Mouse (Mus musculus) adrenal gland, postnatal 10 days (tissue): Measurements from ENCODE around the gene Pole. TPM values are rescaled to one million over a fixed set of nuclear protein-coding genes. Genes with fewer than 3 reads are reported as not detected.
A peak's percentile ranks its signal among the peaks of the same experiment; 100 is the strongest.

ENCODE experiments used
- DNase-seq: peaks from one replicate; pipeline ENCODE4 v3.0.0; 2021; ENCODE audit warnings: mixed read lengths
- long read RNA-seq, 2 experiments: library from polyadenylated mRNA; stranded (forward); transcript quantifications; one replicate each; pipeline ENCODE4 v2.0.0; 2021
- total RNA-seq, 2 experiments: library from RNA; stranded (reverse); gene quantifications; 2 replicates each; pipeline ENCODE4 v1.2.3; 2021

Pole gene
- total RNA-seq, result 10 to 100 TPM in 1 of 2 experiments, 1 to 10 TPM in 1; 7.6 to 12.0 TPM
- long read RNA-seq, experiment 1, partial matches to known transcripts, result 1 of 1 reads
- long read RNA-seq, experiment 1, other reads (novel, unspliced or antisense), result 0 of 1 reads
- long read RNA-seq, experiment 2, partial matches to known transcripts, result 2 of 3 reads
- long read RNA-seq, experiment 2, other reads (novel, unspliced or antisense), result 0 of 3 reads

DNA sequence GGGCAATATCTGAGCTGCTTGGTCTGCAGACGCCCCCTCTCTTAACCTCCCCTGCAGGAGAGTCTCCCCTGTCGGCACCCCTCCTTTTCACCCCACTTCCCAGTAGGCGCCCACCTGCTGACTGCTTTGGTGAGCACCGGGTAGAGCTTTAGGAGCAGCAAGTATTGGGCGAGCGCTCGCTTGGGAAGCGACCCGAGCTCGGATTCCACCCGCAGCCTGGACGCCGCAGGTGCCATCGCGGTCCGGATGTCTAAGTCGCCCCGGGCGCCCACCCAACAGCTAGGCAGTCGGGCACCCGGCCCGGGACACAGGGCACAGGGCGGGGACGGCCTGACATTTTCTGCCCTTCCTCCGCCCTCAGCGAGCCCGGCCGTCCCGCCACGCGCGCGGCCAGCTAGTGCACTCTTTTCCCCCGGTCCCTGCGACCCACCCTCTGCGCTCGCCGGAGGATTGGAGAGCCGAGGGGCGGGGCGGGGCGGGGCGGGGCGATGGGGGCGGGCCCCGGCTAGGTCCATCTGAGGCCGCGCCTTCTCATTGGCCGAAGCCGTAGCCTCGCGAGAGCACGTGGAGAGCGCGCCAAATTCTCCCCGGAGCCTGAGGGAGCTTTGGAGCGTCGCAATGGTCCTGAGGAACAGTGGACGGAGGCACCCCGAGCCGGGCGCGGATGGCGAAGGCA is at the start of gene Pole, which contains the start of gene Pxmp2:
Gene Pole (plus strand): TSS at position 537 of the 676 bp plus-strand sequence.
Gene Pxmp2 (minus strand): TSS at position 417 of the 676 bp plus-strand sequence.
- DNase-seq, result peak; percentile 95

DNA sequence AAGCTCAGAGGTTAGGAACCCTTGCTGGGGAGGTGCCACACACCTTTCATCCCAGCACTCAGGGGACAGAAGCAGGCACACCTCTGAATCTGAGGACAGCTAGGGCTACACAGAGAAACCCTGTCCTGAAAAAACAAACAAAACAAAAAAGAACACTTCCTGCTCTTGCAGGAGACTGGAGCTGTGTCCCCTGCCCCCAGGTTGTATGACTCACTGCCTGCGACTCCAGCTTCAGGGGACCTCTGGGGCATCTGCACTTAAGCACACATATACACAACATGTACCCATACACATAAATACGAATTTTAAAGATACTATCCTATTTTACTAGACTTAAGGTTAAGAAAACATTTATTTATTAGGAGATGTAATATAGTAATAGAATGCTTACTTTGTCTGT is 42.0 kb upstream of the Pole start:
- no peak for DNase-seq

DNA sequence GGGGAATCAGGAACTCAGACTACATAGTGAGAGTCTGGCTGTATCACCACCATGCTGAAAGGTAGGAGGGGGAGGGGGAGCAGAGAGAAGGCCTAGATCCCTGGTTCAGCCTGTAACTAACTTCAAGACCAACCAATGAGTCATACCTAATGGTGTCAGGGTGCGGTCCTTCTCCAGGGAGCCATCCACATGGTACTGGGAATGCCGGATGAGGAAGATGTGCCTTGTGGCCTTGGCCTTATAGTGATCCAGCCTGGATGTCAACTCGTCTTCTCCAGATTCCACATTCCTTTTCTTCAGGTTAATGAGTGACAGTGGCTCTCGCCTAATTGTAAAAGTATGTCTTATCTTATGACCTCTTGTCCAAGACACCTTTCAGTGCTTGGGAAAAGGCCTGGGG is 19.2 kb upstream of the Pole start:
- DNase-seq, result no peak

DNA sequence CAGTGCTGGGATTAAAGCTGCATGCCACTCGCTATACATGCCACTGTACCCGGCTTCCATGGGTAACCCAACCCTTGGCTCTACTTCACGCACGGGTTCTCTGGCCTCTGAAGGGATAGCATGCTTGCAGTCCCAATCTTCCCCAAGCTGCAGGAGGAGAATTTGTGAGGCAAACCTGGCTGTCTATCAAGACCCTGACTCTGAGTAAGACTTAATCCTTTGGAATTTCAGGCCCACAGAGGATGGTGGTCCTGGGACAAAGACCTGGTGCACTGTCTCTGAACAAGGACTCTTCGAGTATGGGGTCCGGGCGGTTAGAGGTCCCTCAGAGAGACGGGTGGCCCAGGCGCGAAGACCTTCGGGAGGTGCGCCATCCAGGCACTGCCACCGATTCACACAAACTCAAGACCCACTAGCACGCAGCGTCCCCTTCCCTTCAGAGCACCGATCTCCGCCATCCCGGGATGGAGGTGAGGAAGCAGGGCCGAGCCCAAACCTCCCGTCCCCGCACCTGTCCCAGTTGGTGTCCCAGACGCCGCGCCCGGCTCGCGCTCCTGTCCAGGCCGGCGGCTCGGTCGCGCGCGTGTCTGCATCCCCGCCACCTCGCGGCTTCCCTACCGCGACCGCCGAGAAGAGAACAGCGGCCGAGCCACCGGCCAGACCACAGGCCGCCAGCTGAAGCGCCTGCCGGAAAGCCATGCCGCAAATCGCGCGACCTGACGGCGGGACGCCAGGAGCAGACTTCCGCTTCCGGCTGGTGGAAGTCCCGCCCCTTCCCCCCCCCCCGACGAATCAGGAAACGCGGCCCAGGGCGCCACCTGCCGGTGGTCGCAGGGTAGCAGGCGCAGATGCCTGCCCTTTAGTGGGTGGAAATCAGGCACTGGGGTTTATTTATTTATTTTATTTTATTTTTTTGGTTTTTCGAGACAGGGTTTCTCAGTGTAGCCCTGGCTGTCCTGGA is 16.7 kb upstream of the Pole start, which contains the start of gene Pgam5:
Gene Pgam5 (minus strand): TSS at position 773 of the 961 bp plus-strand sequence.
- peak; percentile 95 for DNase-seq

DNA sequence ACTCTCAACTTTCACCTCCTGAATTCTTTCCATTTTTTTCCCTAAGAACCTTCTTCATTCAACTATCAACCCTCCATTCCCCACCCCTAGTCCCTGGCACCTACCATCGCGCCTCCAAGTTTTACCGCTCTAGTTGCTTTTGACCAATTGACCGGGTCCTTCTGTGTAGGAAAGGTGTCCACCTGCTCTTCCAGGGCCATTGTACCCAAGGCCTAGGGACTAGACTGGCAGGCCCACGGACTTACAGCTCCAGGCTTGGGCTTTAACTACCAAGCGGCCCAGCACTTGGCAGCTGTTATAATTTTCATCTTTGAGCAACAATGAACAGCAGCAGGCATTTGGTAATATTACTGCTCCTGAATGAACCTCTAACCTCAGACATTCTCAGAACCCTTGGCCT is 15.9 kb upstream of the Pole start:
- no peak for DNase-seq

DNA sequence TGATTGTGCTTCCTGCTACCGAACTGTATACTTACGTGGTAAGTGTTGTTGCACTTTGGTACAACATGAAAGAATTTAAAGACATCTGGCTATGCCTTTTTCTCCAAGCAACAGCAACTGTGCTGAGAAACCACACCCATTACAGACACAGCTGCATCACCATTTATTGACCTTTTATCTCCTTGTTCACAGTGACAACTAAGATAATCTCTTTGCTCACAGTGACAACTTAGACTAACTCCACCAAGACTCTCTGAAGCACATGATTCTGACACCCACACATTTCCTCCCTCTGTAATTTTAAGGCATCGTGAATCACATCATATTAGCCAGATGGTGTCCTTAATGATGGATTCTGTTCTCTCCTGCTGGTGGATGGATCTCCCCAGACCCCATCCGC is 12.0 kb upstream of the Pole start:
- no peak for DNase-seq

DNA sequence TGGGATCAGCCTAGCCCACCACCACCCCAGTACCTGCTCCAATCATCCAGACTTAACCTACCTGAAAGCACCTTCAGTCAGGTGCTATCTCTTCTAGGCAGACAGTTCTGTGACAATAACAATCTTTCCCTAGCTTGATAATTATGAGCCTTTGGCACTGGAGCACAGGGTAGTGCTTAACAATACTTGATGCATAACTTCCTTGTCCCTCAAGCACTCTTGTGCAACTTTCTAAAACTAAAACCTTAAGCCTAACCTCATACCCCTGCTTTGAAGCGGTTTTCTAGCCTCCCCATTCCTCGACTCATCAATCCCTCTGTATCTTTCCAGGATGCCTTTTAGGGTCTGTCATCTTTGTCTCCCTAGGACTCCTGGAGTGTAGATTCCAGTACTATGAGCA is 11.3 kb upstream of the Pole start:
- DNase-seq, result no peak

DNA sequence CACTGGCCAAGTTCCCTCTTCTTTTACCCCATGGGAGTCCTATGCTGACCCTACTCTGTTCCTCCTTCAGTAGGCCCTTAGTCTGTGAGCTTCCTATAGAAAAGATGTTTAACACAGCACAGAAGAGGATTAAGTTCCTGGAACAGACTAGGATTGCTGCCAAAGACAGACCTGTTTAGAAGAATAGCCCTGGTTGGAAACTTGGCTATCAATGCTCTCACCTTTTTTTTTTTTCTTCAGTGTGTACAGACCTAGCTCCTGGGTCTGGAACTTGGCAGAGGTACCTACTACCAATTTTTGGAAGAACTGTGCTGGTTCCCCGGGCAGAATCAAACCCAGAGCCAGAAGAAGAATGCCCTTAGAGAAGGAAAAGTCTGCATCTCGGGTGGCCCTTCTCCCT is 9.7 kb upstream of the Pole start:
- no peak for DNase-seq

DNA sequence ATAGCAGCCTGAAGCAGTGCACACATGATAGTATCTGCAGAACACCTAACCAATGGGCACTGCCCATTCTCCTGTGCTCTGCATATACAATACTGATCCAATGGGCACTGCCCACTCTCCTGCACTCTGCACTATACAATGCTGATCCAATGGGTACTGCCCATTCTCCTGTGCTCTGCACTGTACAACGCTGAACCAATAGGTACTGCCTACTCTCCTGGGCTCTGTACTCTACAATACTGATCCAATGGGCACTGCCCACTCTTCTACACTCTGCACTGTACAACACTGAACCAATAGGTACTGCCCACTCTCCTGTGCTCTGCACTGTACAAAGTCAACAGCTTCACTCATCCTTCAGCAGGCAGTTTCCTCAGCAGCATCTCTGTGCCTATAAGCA is 9.2 kb upstream of the Pole start:
- no peak for DNase-seq

DNA sequence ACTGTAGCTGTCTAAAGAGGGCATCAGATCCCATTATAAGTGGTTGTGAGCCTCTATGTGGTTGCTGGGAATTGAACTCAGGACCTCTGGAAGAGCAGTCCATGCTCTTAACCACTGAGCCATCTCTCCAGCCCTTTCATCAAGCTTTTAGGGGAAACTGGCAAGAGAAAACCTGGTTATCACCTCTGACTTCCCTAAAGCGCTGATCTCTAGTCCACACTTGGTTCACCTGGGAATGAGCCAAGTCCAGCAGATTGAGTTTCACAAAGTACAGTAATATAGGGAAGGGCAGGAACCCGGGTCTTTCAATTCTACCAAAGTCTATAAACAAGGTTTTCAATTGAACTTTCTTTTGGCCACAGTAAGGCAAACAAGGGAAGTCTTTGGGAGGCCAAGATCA is 4.1 kb upstream of the Pole start:
- DNase-seq, result no peak

DNA sequence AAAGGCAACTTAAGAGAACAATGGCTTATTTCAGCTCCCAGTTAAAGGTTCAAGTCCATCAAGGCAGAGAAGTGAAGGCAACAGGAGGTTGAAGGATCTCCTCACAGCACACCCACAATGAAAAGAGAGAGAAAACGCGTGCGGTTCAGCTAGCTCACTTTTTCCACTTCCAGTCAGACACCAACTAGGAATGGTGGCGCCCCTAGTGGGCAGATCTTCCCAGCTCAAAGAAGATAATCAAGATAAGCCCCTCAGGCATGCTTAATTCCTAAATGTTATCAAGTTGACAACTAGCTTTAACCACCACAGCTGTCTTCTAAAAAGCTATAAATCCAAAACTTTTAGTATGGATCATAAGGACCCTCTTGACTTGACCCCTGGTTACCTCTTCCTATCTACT is 1.6 kb upstream of the Pole start:
- peak; percentile 75 for DNase-seq

DNA sequence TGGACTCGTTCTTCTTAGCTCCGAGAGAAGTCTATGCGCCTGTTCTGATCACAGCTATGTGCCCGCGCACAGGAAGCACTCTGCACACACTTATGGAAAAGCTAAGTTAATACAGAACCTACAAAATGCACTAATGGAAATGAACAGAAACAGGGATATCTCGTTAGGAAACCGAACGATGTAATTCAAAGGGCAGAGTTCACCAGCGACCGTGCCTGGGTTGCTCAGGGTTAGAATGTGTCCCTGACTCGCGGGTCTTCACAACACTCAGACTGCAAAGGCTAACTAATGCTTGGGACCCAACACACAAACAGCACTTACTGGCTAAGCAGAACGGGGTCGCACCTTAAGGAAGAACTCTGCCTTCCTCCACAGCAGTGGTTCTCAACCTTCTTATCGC is 950 bp upstream of the Pole start:
- DNase-seq, result peak; percentile 16

DNA sequence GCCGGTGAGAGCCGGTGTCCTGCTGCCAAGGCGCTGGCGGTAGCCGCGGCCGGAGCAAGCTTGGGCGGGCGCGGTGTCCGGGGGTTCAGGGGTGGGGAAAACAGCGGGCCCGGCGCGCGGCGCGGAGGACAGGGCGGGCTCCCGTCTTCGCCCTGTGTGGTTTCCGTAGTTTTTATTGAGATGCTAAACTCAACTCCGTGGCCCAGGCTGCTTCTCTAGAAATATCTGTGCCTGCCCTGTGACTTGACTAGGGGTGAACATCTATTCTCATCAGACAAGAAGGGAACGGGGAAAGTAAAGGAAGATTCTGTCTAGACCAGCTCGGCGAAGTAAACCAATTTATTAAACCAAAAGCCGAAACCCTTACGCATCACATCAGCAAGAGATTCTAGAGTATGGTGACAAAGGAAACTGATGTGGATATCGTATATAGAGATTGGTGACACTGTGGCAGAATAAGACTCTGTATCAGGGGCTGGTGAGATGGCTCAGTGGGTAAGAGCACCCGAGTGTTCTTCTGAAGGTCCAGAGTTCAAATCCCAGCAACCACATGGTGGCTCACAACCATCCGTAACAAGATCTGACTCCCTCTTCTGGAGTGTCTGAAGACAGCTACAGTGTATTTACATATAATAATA is 459 bp downstream of the Pole start:
- no peak for DNase-seq

DNA sequence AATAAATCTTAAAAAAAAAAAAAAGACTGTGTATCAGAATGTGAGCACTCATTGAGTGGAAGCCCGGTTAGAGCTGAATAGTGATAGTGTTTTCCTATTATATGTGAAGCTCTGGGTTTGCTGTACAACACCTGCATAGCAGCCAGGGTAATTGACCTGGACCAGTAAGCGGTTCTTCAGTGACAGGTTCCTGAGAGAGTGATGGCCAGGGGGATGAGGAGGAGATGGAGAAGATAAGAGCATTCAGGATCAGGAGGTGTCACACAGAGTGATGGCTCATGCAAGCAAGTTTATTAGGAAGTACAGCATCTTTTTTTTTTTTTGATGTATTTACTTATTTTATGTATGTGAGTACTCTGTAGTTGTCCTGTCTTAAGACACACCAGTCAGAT is 974 bp downstream of the Pole start:
- DNase-seq, result no peak

DNA sequence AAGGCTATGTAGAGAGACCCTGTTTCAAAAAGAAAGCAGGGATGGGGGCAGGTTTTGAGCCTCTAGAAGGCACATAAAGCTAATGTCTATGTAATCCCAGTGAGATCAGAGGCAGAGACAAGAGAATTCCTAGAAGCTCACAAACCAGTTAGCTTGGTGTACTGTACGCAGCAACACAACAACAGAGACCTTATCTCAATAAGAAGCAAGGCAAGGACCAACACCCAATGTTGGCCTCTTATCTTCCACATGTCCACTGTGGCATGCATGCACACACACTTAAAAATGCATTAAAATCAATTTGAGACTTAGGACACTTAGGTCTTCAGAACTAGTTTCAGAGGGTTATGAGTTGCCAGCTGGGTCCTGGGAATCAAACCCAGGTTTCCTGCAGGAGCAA is 5.5 kb downstream of the Pole start:
- no peak for DNase-seq

DNA sequence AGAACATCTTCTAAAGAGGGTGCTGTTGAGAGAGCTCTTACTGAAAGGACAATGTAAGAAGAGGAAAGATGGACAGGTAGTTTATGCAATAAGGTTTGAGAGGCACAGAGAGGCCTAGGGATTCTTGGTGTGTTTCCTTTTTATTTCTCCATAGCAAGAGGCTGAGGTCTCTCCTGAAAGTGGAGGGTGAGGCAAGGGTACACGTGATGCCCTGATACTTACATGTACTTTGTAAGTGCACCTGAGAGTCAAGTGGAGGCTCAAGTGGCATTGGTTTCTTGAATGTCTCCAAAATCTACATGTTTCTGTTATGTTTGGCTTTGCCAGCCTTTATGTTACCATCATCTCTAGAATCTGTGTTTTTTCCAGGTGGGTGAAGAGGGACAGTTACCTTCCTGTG is 10.5 kb downstream of the Pole start:
- DNase-seq, result no peak

DNA sequence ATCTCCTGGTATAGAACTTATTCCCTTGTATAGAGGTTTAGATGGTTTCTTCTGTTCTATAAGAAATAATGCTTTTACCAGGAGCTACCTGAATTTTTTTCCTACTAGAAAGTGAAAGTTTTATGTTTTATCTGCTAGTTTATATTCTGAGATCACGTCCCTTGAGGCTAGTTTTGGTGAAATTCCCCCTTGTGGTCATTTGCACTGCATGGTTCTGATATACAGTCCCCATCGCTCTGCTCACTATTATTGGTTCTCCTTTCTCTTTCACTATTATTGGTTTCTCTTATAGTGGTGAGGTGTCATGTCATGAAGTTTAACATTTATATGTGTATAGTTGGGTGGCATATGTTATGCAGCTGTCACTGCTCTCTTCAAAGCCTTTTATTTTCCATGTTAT is 14.5 kb downstream of the Pole start:
- no peak for DNase-seq

DNA sequence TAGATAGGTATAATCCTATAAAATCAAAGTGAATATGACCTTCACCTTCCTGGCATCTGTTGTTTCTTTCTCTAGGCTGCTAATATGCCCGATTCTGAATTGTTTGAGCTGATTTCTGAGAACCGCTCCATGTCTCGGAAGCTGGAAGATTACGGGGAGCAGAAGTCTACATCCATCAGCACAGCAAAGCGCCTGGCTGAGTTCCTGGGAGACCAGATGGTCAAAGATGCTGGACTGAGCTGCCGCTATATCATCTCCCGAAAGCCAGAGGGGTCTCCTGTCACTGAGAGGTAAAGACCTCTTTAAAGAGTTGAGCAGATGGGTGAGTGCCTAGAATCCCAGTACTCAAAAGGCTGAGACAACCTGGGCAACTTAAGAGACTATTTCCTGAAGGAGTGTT is 22.8 kb downstream of the Pole start:
- no peak for DNase-seq

DNA sequence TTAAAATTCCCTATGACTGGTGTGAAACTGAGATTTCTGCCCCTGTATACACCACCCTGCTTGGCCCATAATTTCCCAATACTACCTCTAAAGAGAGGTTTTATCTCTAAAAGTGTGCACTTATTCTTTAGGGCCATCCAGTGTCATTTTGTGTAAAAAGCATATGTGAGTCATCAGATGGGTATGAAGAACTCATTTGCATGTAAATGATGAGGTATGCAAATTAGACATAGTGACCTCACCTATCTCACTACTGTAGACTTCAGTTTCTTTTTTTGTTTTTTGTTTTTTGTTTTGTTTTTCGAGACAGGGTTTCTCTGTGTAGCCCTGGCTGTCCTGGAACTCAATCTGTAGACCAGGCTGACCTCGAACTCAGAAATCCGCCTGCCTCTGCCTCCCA is 27.0 kb downstream of the Pole start:
- no peak for DNase-seq

DNA sequence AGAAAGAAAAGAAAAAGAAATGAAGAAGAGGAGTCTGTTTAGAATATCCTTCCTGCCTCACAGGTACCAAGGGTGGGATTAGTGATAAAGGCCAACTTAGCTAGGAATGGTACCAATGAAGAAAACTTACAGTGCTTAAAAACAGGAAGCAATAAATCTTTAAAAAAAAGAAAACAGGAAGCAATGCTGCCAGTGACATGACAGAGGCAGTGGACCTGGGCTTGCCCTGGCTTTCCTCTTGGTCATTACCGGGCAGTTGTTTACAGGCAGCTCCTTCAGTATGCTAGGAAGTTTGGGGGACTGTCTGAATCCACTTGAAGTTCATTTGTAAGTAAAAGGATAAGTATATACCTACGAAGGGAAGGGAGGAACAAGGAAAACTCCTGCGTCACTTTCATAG is 44.4 kb downstream of the Pole start:
- no peak for DNase-seq

DNA sequence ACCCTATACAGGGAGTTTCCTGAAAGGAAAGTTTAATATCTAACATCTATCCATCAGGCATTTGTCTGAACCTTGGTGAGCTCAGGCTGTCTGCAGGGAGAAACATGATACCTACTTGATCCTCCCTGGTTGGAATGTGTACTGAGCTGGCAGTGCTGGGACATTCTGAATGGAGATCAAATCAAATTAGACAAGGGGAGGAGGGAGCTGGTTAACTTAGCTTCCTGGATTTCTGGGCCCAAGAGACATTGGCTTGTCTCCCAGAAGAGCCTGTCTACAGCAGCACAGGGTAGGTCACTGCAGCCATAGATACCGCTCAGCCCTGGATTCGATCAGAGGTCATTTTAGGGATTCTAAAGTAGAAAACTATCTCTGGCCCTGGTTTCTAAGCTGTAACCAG is 52.7 kb downstream of the Pole start:
- no peak for DNase-seq

DNA sequence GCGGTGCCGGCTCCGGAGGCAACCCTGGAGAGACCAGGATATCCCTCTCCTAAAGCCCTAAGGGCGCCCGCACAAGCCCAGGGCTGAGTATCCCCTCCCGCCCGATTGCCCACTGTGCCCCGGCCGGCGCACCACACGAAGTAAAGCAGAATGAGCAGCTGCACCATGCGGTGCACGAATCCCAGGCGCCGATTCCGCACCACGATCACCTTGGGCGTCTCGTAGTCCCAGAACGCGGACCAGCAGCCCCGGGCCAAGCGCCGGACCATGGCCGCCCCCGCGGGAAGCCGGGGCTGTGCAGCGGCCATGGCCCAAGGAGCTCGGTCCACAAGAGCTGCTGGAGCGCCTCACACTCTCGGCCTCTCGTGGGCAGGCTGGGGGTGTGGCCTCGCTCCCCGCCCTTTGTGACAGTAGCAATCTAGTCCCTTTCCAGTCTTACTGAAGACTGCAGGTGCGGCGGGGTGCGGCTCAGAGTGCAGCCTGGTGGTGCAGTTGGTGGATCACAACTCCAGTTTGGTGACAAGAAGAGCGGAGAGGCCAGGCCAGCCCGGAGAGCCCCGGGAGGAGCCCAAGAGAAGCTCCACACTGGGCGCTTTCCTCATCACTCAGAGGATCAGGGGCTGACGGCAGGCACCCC is 56.7 kb downstream of the Pole start, which contains the start of gene P2rx2:
Gene P2rx2 (minus strand): TSS at position 565 of the 637 bp plus-strand sequence.
- DNase-seq, result peak; percentile 76
